Mouse (Mus musculus) MEL (cell line): Measurements from ENCODE around the gene Hoxd13.

Experiments
- CHD2 ChIP-seq: IDR thresholded peaks from 2 replicates; pipeline ENCODE4 v1.6.1; 2011; ENCODE audit warnings: low read length, improper control_type of control experiment
- CTCF ChIP-seq, 3 experiments: IDR thresholded peaks in 2 of 3; conservative IDR thresholded peaks in 1 of 3; 2 replicates each; pipeline ENCODE4 v1.5.1; 2011 to 2012; ENCODE audit warnings: low read length in 3 of 3, low read depth in 2 of 3, mild to moderate bottlenecking in 2 of 3, improper control_type of control experiment in 1 of 3, inconsistent platforms in 1 of 3, mixed read lengths in 1 of 3, moderate library complexity in 1 of 3; ENCODE audit not compliant: control insufficient read depth in 1 of 3, insufficient read depth in 1 of 3, poor library complexity in 1 of 3, severe bottlenecking in 1 of 3
- EP300 ChIP-seq, 2 experiments: IDR thresholded peaks; 2 replicates each; pipeline ENCODE4 v1.6.1; 2011; ENCODE audit warnings: improper control_type of control experiment in 2 of 2, low read length in 2 of 2, low read depth in 1 of 2, mild to moderate bottlenecking in 1 of 2
- GABPA ChIP-seq: IDR thresholded peaks from 2 replicates; pipeline ENCODE4 v1.6.1; 2012; ENCODE audit warnings: low read depth, mild to moderate bottlenecking, inconsistent platforms, low read length, improper control_type of control experiment, moderate library complexity
- KAT2A ChIP-seq: conservative IDR thresholded peaks from 2 replicates; pipeline ENCODE4 v1.6.1; 2012; ENCODE audit warnings: low read depth, low read length, improper control_type of control experiment, inconsistent platforms
- MAFK ChIP-seq: IDR thresholded peaks from 2 replicates; pipeline ENCODE4 v1.6.1; 2011; ENCODE audit warnings: low read depth, mild to moderate bottlenecking, low read length, improper control_type of control experiment, borderline replicate concordance
- MYB ChIP-seq: IDR thresholded peaks from 2 replicates; pipeline ENCODE4 v1.6.1; 2011; ENCODE audit warnings: mild to moderate bottlenecking, low read depth, low read length, improper control_type of control experiment
- MYC ChIP-seq: IDR thresholded peaks from 2 replicates; pipeline ENCODE4 v1.6.1; 2011; ENCODE audit warnings: low read depth, mild to moderate bottlenecking, low read length, improper control_type of control experiment, moderate library complexity
- POLR2A ChIP-seq, 2 experiments: IDR thresholded peaks; 2 replicates each; pipeline ENCODE4 v1.6.1; 2011 to 2012; ENCODE audit warnings: low read length in 2 of 2, mild to moderate bottlenecking in 2 of 2, control low read depth in 1 of 2, improper control_type of control experiment in 1 of 2, low read depth in 1 of 2, moderate library complexity in 1 of 2; ENCODE audit not compliant: control insufficient read depth in 1 of 2, insufficient read depth in 1 of 2, poor library complexity in 1 of 2
- POLR2AphosphoS2 ChIP-seq: IDR thresholded peaks from 2 replicates; pipeline ENCODE4 v1.6.1; 2011; ENCODE audit warnings: low read length, improper control_type of control experiment
- USF1 ChIP-seq: IDR thresholded peaks from 2 replicates; pipeline ENCODE4 v1.6.1; 2014; ENCODE audit warnings: low read depth, mild to moderate bottlenecking, inconsistent platforms, low read length, improper control_type of control experiment, moderate library complexity
- ZC3H11A ChIP-seq: IDR thresholded peaks from 2 replicates; pipeline ENCODE4 v1.6.1; 2012; ENCODE audit warnings: low read depth, mild to moderate bottlenecking, inconsistent platforms, low read length, improper control_type of control experiment
- ZNF384 ChIP-seq: IDR thresholded peaks from 2 replicates; pipeline ENCODE4 v1.6.1; 2012; ENCODE audit warnings: low read depth, mild to moderate bottlenecking, inconsistent platforms, low read length, improper control_type of control experiment

- TF ChIP-seq POLR2A (IDR thresholded peaks at IDR 0.05; ENCODE audit: control insufficient read depth in 1 of 2, insufficient read depth in 1 of 2, low read depth in 1 of 2, low read length in 2 of 2, poor library complexity in 1 of 2), result no peak
- no peak for TF ChIP-seq ZC3H11A
- TF ChIP-seq USF1, result no peak
- no peak for TF ChIP-seq GABPA
- no peak for TF ChIP-seq CTCF (IDR thresholded peaks at IDR 0.05 in 2 of 3, conservative IDR thresholded peaks at IDR 0.05 in 1 of 3; ENCODE audit: control insufficient read depth in 1 of 3, insufficient read depth in 1 of 3, low read depth in 2 of 3, low read length in 3 of 3, poor library complexity in 1 of 3, severe bottlenecking in 1 of 3)
- no peak for TF ChIP-seq MAFK
- no peak for TF ChIP-seq CHD2
- no peak for TF ChIP-seq MYC
- no peak for TF ChIP-seq ZNF384
- TF ChIP-seq KAT2A, result no peak
- no peak for TF ChIP-seq MYB
- no peak for TF ChIP-seq POLR2AphosphoS2
- no peak for TF ChIP-seq EP300 (IDR thresholded peaks at IDR 0.05; ENCODE audit: low read depth in 1 of 2, low read length in 2 of 2)
Measured at GRCm38 (mm10) chr2:74713239-74714150, 45.4 kb downstream of the Hoxd13 start.
